Comparison of ENCODE assay signal across 19 mouse cellular contexts in genomic region chr7:75281106-75281505, GRCm38 (mm10). TPM values are rescaled to one million over a fixed set of nuclear protein-coding genes. Genes with fewer than 3 reads are reported as not detected.
DNase-seq lines count a peak whose midpoint lies in the region; TF ChIP-seq lines count a peak whose summit lies in the region.
"Had no signal": no experiment of that assay in that cellular context is flagged by ENCODE, and none has a peak within 500 bp of the region (broad histone marks: within the 10 kb centered on the region; RNA-seq: fewer than 3 reads in every experiment).

No protein-coding gene starts in this region.

- intact Hi-C loops in left cerebral cortex, adult 2 months (cut with DNase I): no loop called here
- intact Hi-C loops in left cerebral cortex, postnatal 10 days (cut with DNase I): no loop called here

- H3K27ac ChIP-seq in left cerebral cortex, adult 2 months: peak overlapping the region; percentile 73
- peak overlapping the region; percentile 22; the same call in 1 of the 2 replicates for H3K27ac ChIP-seq in cortical plate, adult 2 months (ENCODE audit: insufficient read depth, low read length)
- H3K27ac ChIP-seq: embryonic facial prominence, embryonic 10.5 days; embryonic facial prominence, embryonic 12.5 days; forebrain, embryonic 13.5 days; forebrain, embryonic 15.5 days had no signal

- no peak for TF ChIP-seq CTCF in left cerebral cortex, adult 2 months (IDR thresholded peaks at IDR 0.05)
- TF ChIP-seq CTCF in cortical plate, adult 2 months (IDR thresholded peaks at IDR 0.05; ENCODE audit: extremely low read depth, insufficient read depth, low read length): no peak

- H3K4me3 ChIP-seq in left cerebral cortex, adult 2 months: no peak overlapping the region
- no peak overlapping the region for H3K4me3 ChIP-seq in cortical plate, adult 2 months (ENCODE audit: insufficient read depth, low read length)
- H3K4me3 ChIP-seq: embryonic facial prominence, embryonic 10.5 days; embryonic facial prominence, embryonic 12.5 days; forebrain, embryonic 13.5 days; forebrain, embryonic 15.5 days had no signal

- peak; percentile 59 for DNase-seq in cerebellum, adult 11-12 months
- DNase-seq in cerebellum, postnatal 14 days: no peak
- no peak for DNase-seq in left cerebral cortex, adult 2 months (ENCODE audit: extremely low spot score in 1 of 2, low spot score in 2 of 2)
- no peak for DNase-seq in left cerebral cortex, postnatal 10 days (ENCODE audit: extremely low spot score in 1 of 2, low spot score in 2 of 2)
- no peak for DNase-seq in heart, adult 9 months (ENCODE audit: low spot score in 2 of 2)
- DNase-seq: adrenal gland, adult 8-10 months; adrenal gland, postnatal 25 days; cerebellum, adult 11 months; cerebellum, adult 8-10 months; cerebellum, adult 9-11 months; forebrain, postnatal 0 days had no signal

- peaks cover 25% of the 10 kb centered on the region for H3K4me1 ChIP-seq in cortical plate, adult 2 months (ENCODE audit: control insufficient read depth, insufficient read depth, low read length)
- H3K4me1 ChIP-seq: embryonic facial prominence, embryonic 12.5 days; forebrain, embryonic 13.5 days; forebrain, embryonic 15.5 days had no signal

- no peak for TF ChIP-seq POLR2A in cortical plate, adult 2 months (IDR thresholded peaks at IDR 0.05; ENCODE audit: extremely low read depth, insufficient read depth, low read length)

RNA-seq across cellular contexts. Expression of gene Sv2b, which starts 28.0 kb away (rescaled TPM):
- total RNA-seq in left cerebral cortex, adult 2 months (2021): 100 to 1,000 TPM; 348 to 386 TPM
- 100 to 1,000 TPM; 232 to 249 TPM for total RNA-seq in left cerebral cortex, postnatal 10 days (2021)
- polyA plus RNA-seq in cortical plate, adult 2 months (2012; rRNA removed): 168 and 173 TPM in 2 replicates
- total RNA-seq: common myeloid progenitor, adult 5-6 weeks; MEL had no signal
- polyA plus RNA-seq: activated CD4-positive, CD25-positive, alpha-beta regulatory T cell, adult 4 months had no signal
